Mouse (Mus musculus): ENCODE measurements around the gene Armh3.

GRCm38 (mm10) chr19:45895726-45896125, 102.6 kb downstream of the Armh3 start:
- TF ChIP-seq CTCF (IDR thresholded peaks at IDR 0.05 in 2 of 3, conservative IDR thresholded peaks at IDR 0.05 in 1 of 3; ENCODE audit: control insufficient read depth in 1 of 3, insufficient read depth in 1 of 3, low read depth in 2 of 3, low read length in 3 of 3, poor library complexity in 1 of 3, severe bottlenecking in 1 of 3), result no peak
- TF ChIP-seq NELFE (IDR thresholded peaks at IDR 0.05; ENCODE audit: low read depth, low read length), result no peak
- no peak for TF ChIP-seq RCOR1 (IDR thresholded peaks at IDR 0.05; ENCODE audit: low read depth, low read length)
- no peak for TF ChIP-seq EP300 (IDR thresholded peaks at IDR 0.05; ENCODE audit: low read depth in 1 of 2, low read length in 2 of 2)
- no peak for TF ChIP-seq POLR2AphosphoS2 (IDR thresholded peaks at IDR 0.05; ENCODE audit: low read length)
- TF ChIP-seq POLR2A (IDR thresholded peaks at IDR 0.05; ENCODE audit: control insufficient read depth in 1 of 2, insufficient read depth in 1 of 2, low read depth in 1 of 2, low read length in 2 of 2, poor library complexity in 1 of 2), result no peak
- no peak for TF ChIP-seq ETS1 (IDR thresholded peaks at IDR 0.05; ENCODE audit: low read depth, low read length)
- TF ChIP-seq TBP (IDR thresholded peaks at IDR 0.05; ENCODE audit: low read depth, low read length), result no peak
- no peak for TF ChIP-seq ZNF384 (IDR thresholded peaks at IDR 0.05; ENCODE audit: low read depth, low read length)
- no peak for TF ChIP-seq ZC3H11A (IDR thresholded peaks at IDR 0.05; ENCODE audit: low read depth, low read length)
- no peak for TF ChIP-seq ZMIZ1 (IDR thresholded peaks at IDR 0.05; ENCODE audit: low read depth, low read length)
- TF ChIP-seq MAFK (IDR thresholded peaks at IDR 0.05; ENCODE audit: borderline replicate concordance, low read depth, low read length), result no peak

All from MEL (cell line).